Mouse (Mus musculus): ENCODE data around the gene Hivep3. TPM values are rescaled to one million over a fixed set of nuclear protein-coding genes. Genes with fewer than 3 reads are reported as not detected.

Gene Hivep3
- polyA plus RNA-seq, 1 experiment from 2014 or later: 6.0 TPM

- TF ChIP-seq EP300 (optimal IDR thresholded peaks at IDR 0.05) (no peak), CTCF (IDR thresholded peaks at IDR 0.05; ENCODE audit: low read depth) (no peak)
- no peaks in the 10 kb centered on the region for H3K4me1 ChIP-seq (replicated peaks; ENCODE audit: control insufficient read depth, insufficient read depth)
- H3K4me2 ChIP-seq (replicated peaks; ENCODE audit: low read depth): no peak overlapping the region
- H3K4me3 ChIP-seq (ENCODE audit: low read depth, low read length): no peak overlapping the region
- H3K27me3 ChIP-seq (ENCODE audit: control insufficient read depth, insufficient read depth, low read length): no peaks in the 10 kb centered on the region
- no peaks in the 10 kb centered on the region for H3K36me3 ChIP-seq (ENCODE audit: control insufficient read depth, insufficient read depth, low read length)
- no peaks in the 10 kb centered on the region for H3K9me3 ChIP-seq (ENCODE audit: control insufficient read depth, low read length)
- H3K27ac ChIP-seq (replicated peaks): no peak overlapping the region
- no peak for DNase-seq (ENCODE audit: low spot score)
- 90% methylated on average over 11 of the region's 11 CpGs for WGBS
- no peak overlapping the region for H3K9ac ChIP-seq (ENCODE audit: low read length)
- ATAC-seq (ENCODE audit: low FRiP score, low TSS enrichment): no peak
These were observed 329.2 kb downstream of the Hivep3 start for GRCm38 (mm10) chr4:120062754-120063153.

DNA sequence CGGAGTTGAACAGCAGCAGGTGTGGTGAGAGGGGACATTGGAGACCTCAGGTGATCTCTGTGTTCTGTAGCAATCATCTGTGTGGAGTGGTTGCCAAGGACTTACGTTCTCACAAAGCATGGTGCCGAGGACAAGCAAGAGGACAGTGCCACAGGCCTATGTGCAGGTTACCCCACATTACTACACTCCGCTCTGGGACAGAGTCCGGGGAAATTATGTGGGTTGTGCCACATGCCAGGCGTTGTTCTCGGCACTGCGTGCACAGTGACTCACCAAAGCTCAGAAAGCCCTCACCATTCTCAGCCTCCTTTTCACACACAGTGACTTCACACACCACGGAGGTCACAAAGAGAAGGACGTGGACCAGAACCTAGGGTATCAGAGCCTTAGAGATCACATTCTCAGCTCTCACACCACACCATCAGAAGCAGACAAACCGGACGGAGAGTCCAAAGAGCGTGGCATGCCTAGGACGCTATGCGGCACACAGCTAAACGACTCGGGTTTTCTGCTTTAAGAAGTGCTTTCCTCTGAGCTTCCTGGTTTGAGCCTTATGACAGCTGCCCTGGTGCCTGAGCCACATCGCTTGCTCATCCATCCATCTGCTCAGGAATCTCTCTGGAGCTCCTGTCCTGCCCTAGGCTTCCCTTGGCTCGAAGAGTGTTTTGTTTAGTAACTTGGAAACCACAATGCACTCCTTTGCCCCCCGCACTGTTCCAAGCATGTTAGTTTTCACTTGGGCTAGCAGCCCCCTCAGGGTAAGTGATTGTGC, 330.0 kb downstream of the Hivep3 start:
- DNase-seq (ENCODE audit: low spot score) (peak; percentile 31), ATAC-seq (ENCODE audit: low FRiP score, low TSS enrichment) (peak; percentile 79)
- 85% methylated on average over 20 of the region's 20 CpGs for WGBS
- H3K36me3 ChIP-seq (ENCODE audit: control insufficient read depth, insufficient read depth, low read length): no peaks in the 10 kb centered on the region
- H3K27ac ChIP-seq (replicated peaks): no peak overlapping the region
- H3K4me3 ChIP-seq (ENCODE audit: low read depth, low read length): no peak overlapping the region
- H3K4me2 ChIP-seq (replicated peaks; ENCODE audit: low read depth): no peak overlapping the region
- no peak for TF ChIP-seq EP300 (optimal IDR thresholded peaks at IDR 0.05)
- no peak for TF ChIP-seq CTCF (IDR thresholded peaks at IDR 0.05; ENCODE audit: low read depth)
- H3K9me3 ChIP-seq (ENCODE audit: control insufficient read depth, low read length): no peaks in the 10 kb centered on the region
- H3K4me1 ChIP-seq (replicated peaks; ENCODE audit: control insufficient read depth, insufficient read depth): no peaks in the 10 kb centered on the region
- no peak overlapping the region for H3K9ac ChIP-seq (ENCODE audit: low read length)
- H3K27me3 ChIP-seq (ENCODE audit: control insufficient read depth, insufficient read depth, low read length): no peaks in the 10 kb centered on the region

GRCm38 (mm10) chr4:120064696-120065095, 331.1 kb downstream of the Hivep3 start, which contains the start of gene AL607142.1:
Gene AL607142.1 (plus strand): TSS chr4:120064996.
- Histone ChIP-seq H3K4me2 (replicated peaks; ENCODE audit: low read depth) (no peak within 1 kb of the TSS), H3K27ac (replicated peaks) (no peak within 1 kb of the TSS), H3K9ac (ENCODE audit: low read length) (no peak within 1 kb of the TSS), H3K4me1 (replicated peaks; ENCODE audit: control insufficient read depth, insufficient read depth) (no peaks in the 10 kb centered on the region), H3K4me3 (ENCODE audit: low read depth, low read length) (no peak within 1 kb of the TSS), H3K27me3 (ENCODE audit: control insufficient read depth, insufficient read depth, low read length) (no peaks in the 10 kb centered on the region), H3K9me3 (ENCODE audit: control insufficient read depth, low read length) (no peaks in the 10 kb centered on the region), H3K36me3 (ENCODE audit: control insufficient read depth, insufficient read depth, low read length) (no peaks in the 10 kb centered on the region)
- TF ChIP-seq CTCF (IDR thresholded peaks at IDR 0.05; ENCODE audit: low read depth) (no peak), EP300 (optimal IDR thresholded peaks at IDR 0.05) (no peak)
- ATAC-seq (ENCODE audit: low FRiP score, low TSS enrichment): no peak
- 87% methylated on average over 10 of the region's 10 CpGs for WGBS
- DNase-seq (ENCODE audit: low spot score): no peak

DNA sequence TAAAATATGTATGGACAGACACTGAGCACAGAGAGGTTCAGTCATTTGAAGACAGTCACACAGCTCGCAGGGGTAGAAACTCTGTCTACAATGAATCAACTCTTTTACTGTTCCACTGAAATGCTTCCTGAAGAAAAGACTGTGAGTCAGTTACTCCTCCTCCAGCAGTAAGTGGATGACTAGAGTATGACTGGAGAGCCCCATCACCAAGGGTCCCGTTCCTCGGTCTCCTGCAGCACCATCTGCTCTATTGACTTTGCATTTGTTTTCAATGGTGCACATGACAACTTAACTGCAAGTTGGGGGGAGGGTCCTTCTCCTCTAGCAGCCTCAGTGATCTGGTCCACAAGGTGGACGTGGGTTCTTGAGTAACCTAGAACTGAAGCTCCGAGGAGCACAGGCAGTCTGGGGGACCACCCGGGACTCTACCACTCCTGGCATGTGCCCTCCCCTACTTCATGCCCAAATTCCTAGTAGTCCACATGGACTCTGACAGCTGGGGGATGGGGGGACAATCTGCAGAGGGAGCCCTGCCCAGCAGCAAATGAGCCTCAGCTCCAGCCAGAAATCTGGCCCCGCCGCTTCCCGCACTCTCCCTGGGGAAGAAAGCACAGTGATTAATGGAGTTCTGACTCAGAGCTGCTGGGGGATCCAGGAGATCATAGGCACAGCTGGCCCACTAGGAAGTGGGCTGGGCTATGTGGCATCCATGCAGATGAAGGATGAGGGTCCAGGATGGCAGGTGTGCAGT, 333.4 kb downstream of the Hivep3 start:
- Histone ChIP-seq H3K27ac (replicated peaks) (no peak overlapping the region), H3K4me3 (ENCODE audit: low read depth, low read length) (no peak overlapping the region), H3K9ac (ENCODE audit: low read length) (no peak overlapping the region), H3K9me3 (ENCODE audit: control insufficient read depth, low read length) (no peaks in the 10 kb centered on the region), H3K4me2 (replicated peaks; ENCODE audit: low read depth) (no peak overlapping the region), H3K36me3 (ENCODE audit: control insufficient read depth, insufficient read depth, low read length) (no peaks in the 10 kb centered on the region), H3K4me1 (replicated peaks; ENCODE audit: control insufficient read depth, insufficient read depth) (no peaks in the 10 kb centered on the region), H3K27me3 (ENCODE audit: control insufficient read depth, insufficient read depth, low read length) (no peaks in the 10 kb centered on the region)
- WGBS: 60% methylated on average over 9 of the region's 9 CpGs
- TF ChIP-seq CTCF (IDR thresholded peaks at IDR 0.05; ENCODE audit: low read depth): no peak
- no peak for TF ChIP-seq EP300 (optimal IDR thresholded peaks at IDR 0.05)
- no peak for DNase-seq (ENCODE audit: low spot score)
- ATAC-seq (ENCODE audit: low FRiP score, low TSS enrichment): no peak

DNA sequence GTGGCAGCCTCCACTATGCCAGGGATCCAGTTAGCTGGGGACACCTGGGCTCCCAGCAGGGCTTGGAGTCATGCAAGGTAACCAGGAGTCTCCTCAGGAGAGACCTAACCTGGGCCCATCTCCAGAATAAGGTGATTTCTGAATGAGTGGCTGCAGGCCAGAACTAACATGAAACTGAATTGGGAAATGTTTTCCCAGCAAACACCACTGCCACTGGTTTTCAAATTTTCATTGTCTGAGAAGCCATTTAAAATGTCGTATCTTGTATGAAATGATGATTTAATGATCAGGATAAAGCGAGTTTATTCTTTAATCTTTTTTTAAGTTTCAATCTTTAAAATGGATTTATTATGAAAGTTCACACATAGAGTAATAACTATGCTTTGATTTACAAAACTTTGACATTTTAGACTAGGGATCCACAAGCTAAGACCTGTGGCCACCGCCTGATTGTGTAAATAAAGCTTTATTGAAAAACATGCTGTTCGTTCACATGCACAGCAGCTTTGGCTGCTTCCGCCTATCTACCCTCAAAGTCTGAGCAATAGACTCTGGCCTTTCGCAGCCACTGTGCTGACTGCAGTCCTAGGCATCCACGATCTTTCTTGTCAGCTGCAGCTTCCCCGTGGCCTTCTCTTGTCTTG, 334.1 kb downstream of the Hivep3 start:
- H3K9me3 ChIP-seq (ENCODE audit: control insufficient read depth, low read length): no peaks in the 10 kb centered on the region
- no peak for DNase-seq (ENCODE audit: low spot score)
- no peak for ATAC-seq (ENCODE audit: low FRiP score, low TSS enrichment)
- 61% methylated on average over 8 of the region's 8 CpGs for WGBS
- no peak overlapping the region for H3K27ac ChIP-seq (replicated peaks)
- H3K4me2 ChIP-seq (replicated peaks; ENCODE audit: low read depth): no peak overlapping the region
- H3K36me3 ChIP-seq (ENCODE audit: control insufficient read depth, insufficient read depth, low read length): no peaks in the 10 kb centered on the region
- H3K4me1 ChIP-seq (replicated peaks; ENCODE audit: control insufficient read depth, insufficient read depth): no peaks in the 10 kb centered on the region
- no peaks in the 10 kb centered on the region for H3K27me3 ChIP-seq (ENCODE audit: control insufficient read depth, insufficient read depth, low read length)
- TF ChIP-seq CTCF (IDR thresholded peaks at IDR 0.05; ENCODE audit: low read depth) (no peak), EP300 (optimal IDR thresholded peaks at IDR 0.05) (no peak)
- no peak overlapping the region for H3K9ac ChIP-seq (ENCODE audit: low read length)
- no peak overlapping the region for H3K4me3 ChIP-seq (ENCODE audit: low read depth, low read length)
